Mouse (Mus musculus) right cerebral cortex, postnatal 25 days (tissue): ENCODE measurements at regions not wholly inside any gene's neighbourhood (a gene's known extent, or its start where the extent isn't known, plus 50 kb on each side); places are given as distances from the start of the nearest gene placed in this dataset.

ENCODE experiments used
- DNase-seq: peaks from one replicate; pipeline ENCODE4 v3.0.0; 2022

GRCm38 (mm10) chr3:69953674-69954329, 53.6 kb upstream of the Otol1 start:
- DNase-seq: no peak

- no peak for DNase-seq
These were observed 63.2 kb upstream of the Sptssb start for GRCm38 (mm10) chr3:69922792-69923418.

GRCm38 (mm10) chr3:69912859-69913258, 53.1 kb upstream of the Sptssb start:
- DNase-seq: peak; percentile 8

- DNase-seq: no peak
These were observed 50.3 kb upstream of the Sptssb start for GRCm38 (mm10) chr3:69910073-69910472.
